ENCODE assay signal across 8 mouse cellular contexts in genomic region chr7:101905561-101906286, GRCm38 (mm10). TPM values are rescaled to one million over a fixed set of nuclear protein-coding genes. Genes with fewer than 3 reads are reported as not detected.
DNase-seq lines count a peak whose midpoint lies in the region; ATAC-seq lines count a peak whose summit lies in the region.

Lamtor1 (plus strand) TSS chr7:101905904.

- H3K9me3 ChIP-seq in lung, embryonic 16.5 days (ENCODE audit: control insufficient read depth, low read length), result 0 out of 2 replicates have a peak, but pooled peaks cover 3% of the 10 kb centered on the region

- H3K27ac ChIP-seq in lung, embryonic 16.5 days (ENCODE audit: low read length), result peak within 1 kb of the TSS; percentile 98

- peak within 1 kb of the TSS; percentile 87 for H3K4me2 ChIP-seq in lung, embryonic 16.5 days (ENCODE audit: low read depth, low read length)

- DNase-seq in MEL-GATA-1-ER (ENCODE audit: extremely low read depth, low read depth), result peak; percentile 96
- DNase-seq in cerebellum, adult 8-10 months, result peak; percentile 99
- DNase-seq in forelimb bud, embryonic 11.5 days (ENCODE audit: low read depth, low spot score), result peak; percentile 99
- peak; percentile 98 for DNase-seq in layer of hippocampus, adult 9-10 months (ENCODE audit: low spot score)
- DNase-seq in ovary, postnatal 10 days (ENCODE audit: low spot score), result peak; percentile 98
- peak; percentile 93 to 95 for DNase-seq in thymus, postnatal 10 days (ENCODE audit: low spot score in 2 of 2)

- H3K4me3 ChIP-seq in lung, embryonic 16.5 days (ENCODE audit: low read length), result peak within 1 kb of the TSS; percentile 89

- ATAC-seq in hematopoietic stem cell, adult 5-6 weeks (replicated peaks in 1 of 2; ENCODE audit: insufficient read depth in 1 of 2, low FRiP score in 2 of 2, low TSS enrichment in 1 of 2, low read depth in 1 of 2, poor library complexity in 2 of 2, severe bottlenecking in 2 of 2), result peak; percentile 92 to 94
- peak; percentile 99 for ATAC-seq in lung, embryonic 16.5 days (ENCODE audit: low read depth)

- no peaks in the 10 kb centered on the region for H3K27me3 ChIP-seq in lung, embryonic 16.5 days (ENCODE audit: control insufficient read depth, insufficient read depth, low read depth, low read length)

- H3K4me1 ChIP-seq in lung, embryonic 16.5 days (replicated peaks; ENCODE audit: control insufficient read depth, insufficient read depth, low read length), result peaks cover 18% of the 10 kb centered on the region

- under 1% methylated on average over 61 of the region's 61 CpGs for WGBS in lung, embryonic 16.5 days

- H3K9ac ChIP-seq in lung, embryonic 16.5 days (ENCODE audit: low read length), result peak within 1 kb of the TSS; percentile 98

- H3K36me3 ChIP-seq in lung, embryonic 16.5 days (ENCODE audit: control insufficient read depth, insufficient read depth, low read length), result peaks cover 7% of the 10 kb centered on the region

RNA-seq across cellular contexts. Expression of gene Lamtor1, which starts in this region (rescaled TPM):
- 42.7 and 71.2 TPM in 2 replicates for total RNA-seq in hematopoietic stem cell, adult 5-6 weeks (2017)
- polyA plus RNA-seq in lung, embryonic 16.5 days (2015; fragmentation: Nextera tagmentation; extraction: Ambion mirVana), result 161 and 163 TPM in 2 replicates

Comparison
In these comparisons a context has a peak if more than half of its experiments do, and no peak if none do; other contexts are left out.
1. Peak in every context shown above with its lines: DNase-seq, ATAC-seq, H3K4me3 ChIP-seq and H3K27ac ChIP-seq.